Mouse (Mus musculus): ENCODE results near the gene Olfr1156. TPM values are rescaled to one million over a fixed set of nuclear protein-coding genes. Genes with fewer than 3 reads are reported as not detected.

Gene Olfr1156
- total RNA-seq (2021): not detected
- long read RNA-seq, experiment 1: 0 reads
- long read RNA-seq, experiment 2: 0 reads

DNA sequence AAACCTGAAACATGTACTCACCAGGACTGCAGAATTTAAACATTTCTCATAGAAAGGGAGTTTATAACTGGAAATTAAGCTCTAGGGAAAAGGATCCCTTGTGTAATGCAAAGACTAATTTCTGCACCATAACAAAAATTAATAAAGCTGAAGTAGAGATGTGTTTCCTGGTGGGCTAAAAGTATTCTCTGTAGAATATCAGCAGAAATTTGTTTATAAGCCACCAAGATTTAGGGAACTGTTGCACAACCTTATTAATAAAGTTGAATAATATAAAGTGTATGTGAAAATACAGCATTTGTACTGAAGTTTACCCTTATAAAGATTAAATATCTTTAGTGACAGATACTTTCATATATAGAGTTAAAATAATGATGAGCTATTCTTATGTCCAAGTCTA lies at the start of gene Olfr1156:
TSS of gene Olfr1156 (minus strand) at position 101 of the 400 bp plus-strand sequence.
- no peak for DNase-seq (ENCODE audit: low spot score in 2 of 2)

DNA sequence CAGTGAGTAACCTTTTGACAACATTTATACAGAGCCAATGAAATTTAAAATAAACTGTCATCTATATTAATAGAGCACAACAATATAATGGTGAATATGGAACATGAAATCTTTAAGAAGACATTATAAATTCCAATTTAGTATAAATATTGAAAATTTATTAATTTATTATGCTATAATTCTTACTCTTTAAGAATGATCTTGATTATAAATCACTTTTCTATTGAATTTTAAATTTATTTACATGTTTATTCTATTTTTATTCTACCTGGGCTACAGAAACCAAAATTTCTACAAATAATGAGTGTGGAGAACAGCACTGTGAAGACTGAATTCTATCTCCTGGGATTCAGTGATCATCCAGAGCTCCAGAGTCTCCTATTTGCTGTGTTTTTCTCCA lies 36.9 kb upstream of the Olfr1156 start, which contains the start of gene Olfr1158:
TSS of gene Olfr1158 (plus strand) at position 301 of the 400 bp plus-strand sequence.
- DNase-seq (ENCODE audit: low spot score in 2 of 2): no peak

GRCm38 (mm10) chr2:87974563-87974962 lies 21.7 kb upstream of the Olfr1156 start, which contains the start of gene Olfr74:
Olfr74 (minus strand) TSS chr2:87974663.
- no peak for DNase-seq (ENCODE audit: low spot score in 2 of 2)

DNA sequence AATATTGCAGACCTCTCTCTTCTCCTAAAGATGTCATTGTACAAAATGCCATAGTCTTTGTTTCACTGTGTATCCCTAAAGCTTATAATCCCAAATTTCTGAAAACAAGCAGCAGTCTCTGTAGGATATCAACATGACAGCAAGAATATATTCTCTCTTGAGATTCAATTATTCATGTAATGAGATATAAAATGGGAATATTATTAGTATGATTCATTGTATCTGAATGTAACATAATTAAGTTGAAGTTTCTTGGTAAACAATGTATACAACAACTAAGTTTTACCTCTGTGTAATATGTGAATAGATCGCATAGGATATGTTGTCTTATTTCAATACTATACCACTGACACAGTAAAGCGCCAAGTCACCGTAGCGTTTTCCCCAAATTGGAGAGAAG lies 15.3 kb upstream of the Olfr1156 start, which contains the start of gene Olfr1157:
TSS of gene Olfr1157 (minus strand) at position 101 of the 400 bp plus-strand sequence.
- DNase-seq (ENCODE audit: low spot score in 2 of 2): no peak

DNA sequence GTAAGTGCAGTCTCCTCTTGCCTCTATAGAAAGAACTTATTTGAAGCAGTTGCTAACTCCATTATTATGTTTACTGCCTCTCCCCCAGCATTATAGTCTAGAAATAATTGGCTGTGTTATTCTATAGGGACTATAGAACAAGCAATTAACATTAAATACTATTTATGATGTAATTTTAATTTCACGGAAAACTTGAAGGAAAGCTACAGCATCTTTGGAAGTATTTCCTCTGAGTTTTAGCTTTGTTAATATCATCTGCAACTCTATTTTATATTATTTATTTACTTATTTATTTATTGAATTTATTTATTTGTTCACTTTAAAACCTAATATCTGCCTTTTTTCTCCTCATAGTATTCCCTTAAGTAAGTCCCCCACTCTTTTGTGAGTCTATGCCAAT lies 7.9 kb downstream of the Olfr1156 start, which contains the start of gene Olfr1155:
TSS of gene Olfr1155 (minus strand) at position 101 of the 400 bp plus-strand sequence.
- DNase-seq (ENCODE audit: low spot score in 2 of 2): no peak

- DNase-seq (ENCODE audit: low spot score in 2 of 2): no peak
Observed at GRCm38 (mm10) chr2:87905066-87905465, 47.8 kb downstream of the Olfr1156 start, which contains the start of gene Olfr1154. Olfr1154 (minus strand) TSS chr2:87905166.

Other genes starting within 250 kb of the Olfr1156 start
- not detected for gene Olfr1137, start 239.9 kb downstream of the Olfr1156 start, total RNA-seq (2021)
- not detected for gene Olfr1138, start 213.1 kb downstream of the Olfr1156 start, total RNA-seq (2021)
- gene Olfr1140, start 209.3 kb downstream of the Olfr1156 start, total RNA-seq (2021): not detected
- not detected for gene Olfr1141, start 199.1 kb downstream of the Olfr1156 start, total RNA-seq (2021)
- gene Olfr152, start 173.6 kb downstream of the Olfr1156 start, total RNA-seq (2021): not detected
- not detected for gene Olfr1143, start 152.5 kb downstream of the Olfr1156 start, total RNA-seq (2021)
- not detected for gene Olfr1145, start 143.3 kb downstream of the Olfr1156 start, total RNA-seq (2021)
- gene Olfr1148, start 122.6 kb downstream of the Olfr1156 start, total RNA-seq (2021): not detected
- not detected for gene Olfr1150-ps1, start 109.1 kb downstream of the Olfr1156 start, total RNA-seq (2021)
- not detected for gene Olfr1151, start 97.2 kb downstream of the Olfr1156 start, total RNA-seq (2021)
- gene Olfr1152, start 86.6 kb downstream of the Olfr1156 start, total RNA-seq (2021): not detected
- not detected for gene Olfr1153, start 58.1 kb downstream of the Olfr1156 start, total RNA-seq (2021)
- gene Olfr1154, start 47.9 kb downstream of the Olfr1156 start, total RNA-seq (2021): not detected
- gene Olfr1155, start 8.0 kb downstream of the Olfr1156 start, total RNA-seq (2021): not detected
- gene Olfr1157, start 15.2 kb upstream of the Olfr1156 start, total RNA-seq (2021): not detected
- not detected for gene Olfr74, start 21.6 kb upstream of the Olfr1156 start, total RNA-seq (2021)
- not detected for gene Olfr1158, start 37.0 kb upstream of the Olfr1156 start, total RNA-seq (2021)
- gene Olfr1160, start 55.2 kb upstream of the Olfr1156 start, total RNA-seq (2021): not detected
- gene Olfr1161, start 69.7 kb upstream of the Olfr1156 start, total RNA-seq (2021): not detected
- gene Olfr73, start 84.6 kb upstream of the Olfr1156 start, total RNA-seq (2021): not detected
- gene Olfr1162, start 98.0 kb upstream of the Olfr1156 start, total RNA-seq (2021): not detected
- not detected for gene Olfr1163, start 118.7 kb upstream of the Olfr1156 start, total RNA-seq (2021)
- gene Olfr1164, start 140.9 kb upstream of the Olfr1156 start, total RNA-seq (2021): not detected
- not detected for gene Olfr1166, start 175.2 kb upstream of the Olfr1156 start, total RNA-seq (2021)
- not detected for gene Olfr1167, start 202.1 kb upstream of the Olfr1156 start, total RNA-seq (2021)
- gene Olfr1168, start 228.8 kb upstream of the Olfr1156 start, total RNA-seq (2021): not detected